Mouse (Mus musculus) ES-E14 (cell line): ENCODE results near the gene Rpl11. TPM values are rescaled to one million over a fixed set of nuclear protein-coding genes. Genes with fewer than 3 reads are reported as not detected.

Experiments
- DNase-seq: peaks from one replicate; pipeline ENCODE4 v3.0.0-alpha.2; 2013; ENCODE audit warnings: low read depth, low spot score
- H3K27ac ChIP-seq: 2 replicates; pipeline ENCODE4 v1.5.1; 2012; ENCODE audit warnings: low read depth, mild to moderate bottlenecking, low read length, moderate library complexity, mixed read lengths; ENCODE audit not compliant: poor library complexity, insufficient read depth, severe bottlenecking
- H3K36me3 ChIP-seq: 2 replicates; pipeline ENCODE4 v1.6.1; 2012; ENCODE audit warnings: mild to moderate bottlenecking, low read length, moderate library complexity, mixed read lengths; ENCODE audit not compliant: control insufficient read depth, poor library complexity, insufficient read depth, severe bottlenecking
- H3K4me1 ChIP-seq, 2 experiments: fragments of 150-350 bp in 1 of 2; sonication (generic) in 1 of 2; 2 replicates each; pipeline ENCODE4 v1.6.1; 2012; ENCODE audit warnings: low read length in 2 of 2, mild to moderate bottlenecking in 1 of 2, mixed read lengths in 1 of 2; ENCODE audit not compliant: control insufficient read depth in 2 of 2, insufficient read depth in 2 of 2, poor library complexity in 1 of 2
- H3K4me3 ChIP-seq, 2 experiments: fragments of 150-350 bp in 1 of 2; sonication (generic) in 1 of 2; 2 replicates each; pipeline ENCODE4 v1.5.1; 2012; ENCODE audit warnings: low read length in 2 of 2, low read depth in 1 of 2, mild to moderate bottlenecking in 1 of 2, mixed read lengths in 1 of 2; ENCODE audit not compliant: insufficient read depth in 1 of 2, poor library complexity in 1 of 2, severe bottlenecking in 1 of 2
- H3K9ac ChIP-seq: 2 replicates; pipeline ENCODE4 v1.6.1; 2012; ENCODE audit warnings: low read depth, mild to moderate bottlenecking, low read length, mixed read lengths; ENCODE audit not compliant: poor library complexity, insufficient read depth, severe bottlenecking
- H3K9me3 ChIP-seq: fragments of 150-350 bp; sonication (generic); 2 replicates; pipeline ENCODE4 v1.6.1; 2012; ENCODE audit warnings: low read depth, mild to moderate bottlenecking, low read length; ENCODE audit not compliant: control insufficient read depth, insufficient read depth
- CHD2 ChIP-seq: IDR thresholded peaks from 2 replicates; pipeline ENCODE4 v1.6.1; 2014; ENCODE audit warnings: mild to moderate bottlenecking, low read depth, low read length, inconsistent platforms
- HCFC1 ChIP-seq: IDR thresholded peaks from 2 replicates; pipeline ENCODE4 v1.6.1; 2012; ENCODE audit warnings: low read length, inconsistent platforms, borderline replicate concordance; ENCODE audit not compliant: insufficient read depth
- MAFK ChIP-seq: IDR thresholded peaks from 2 replicates; pipeline ENCODE4 v1.6.1; 2014; ENCODE audit warnings: mild to moderate bottlenecking, low read depth, low read length, inconsistent platforms; ENCODE audit not compliant: insufficient read depth
- ZC3H11A ChIP-seq: IDR thresholded peaks from 2 replicates; pipeline ENCODE4 v1.6.1; 2012; ENCODE audit warnings: low read depth, mild to moderate bottlenecking, inconsistent platforms, low read length, borderline replicate concordance
- ZNF384 ChIP-seq: IDR thresholded peaks from 2 replicates; pipeline ENCODE4 v1.6.1; 2012; ENCODE audit warnings: low read depth, low read length, inconsistent platforms
- in situ Hi-C, 2 experiments: fragments of 600-800 bp; cut with MboI; formaldehyde crosslinking; loops; one replicate each; pipeline ENCODE4 v1.15.1; 2025; ENCODE audit warnings: low sequenced_read_pairs in 2 of 2, inconsistent platforms in 1 of 2; ENCODE audit not compliant: unreplicated experiment in 2 of 2
- total RNA-seq: library from RNA; depleted of rRNA; stranded (reverse); fragments of 300-350 nt; gene quantifications from 2 replicates; pipeline ENCODE4 v1.2.3, GENCODE M21; 2012

The Rpl11 gene
- total RNA-seq, 1 experiment = 1,442 TPM

DNA sequence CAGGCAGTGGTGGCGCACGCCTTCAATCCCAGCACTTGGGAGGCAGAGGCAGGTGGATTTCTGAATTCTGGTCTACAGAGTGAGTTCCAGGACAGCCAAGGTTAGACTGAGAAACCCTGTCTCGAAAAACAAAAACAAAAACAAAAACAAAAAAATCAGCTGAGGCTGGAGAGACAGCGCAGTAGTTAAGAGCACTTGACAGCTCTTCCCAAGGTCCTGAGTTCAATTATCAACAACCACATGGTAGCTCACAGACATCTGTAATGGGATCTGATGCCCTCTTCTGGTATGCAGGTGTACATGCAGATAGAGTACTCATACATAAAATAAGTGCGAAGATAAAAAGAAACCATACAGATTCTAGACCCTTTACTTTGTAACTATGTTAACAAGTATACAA lies 615 bp upstream of the Rpl11 start:
- Histone ChIP-seq H3K27ac (no peak overlapping the region), H3K4me1 (peaks cover 0 to 8% of the 10 kb centered on the region in 2 experiments; a peak in 1 of 4 replicates), H3K36me3 (peaks cover 38% of the 10 kb centered on the region), H3K9me3 (no peaks in the 10 kb centered on the region), H3K9ac (no peak overlapping the region), H3K4me3 (peak overlapping the region in 1 of 2 experiments; percentile 93; a peak in 1 of 4 replicates)
- no peak for DNase-seq
- in situ Hi-C loops = no loop called here
- no peak for TF ChIP-seq ZC3H11A
- TF ChIP-seq ZNF384 = no peak
- TF ChIP-seq MAFK = no peak
- no peak for TF ChIP-seq HCFC1
- TF ChIP-seq CHD2 = no peak

DNA sequence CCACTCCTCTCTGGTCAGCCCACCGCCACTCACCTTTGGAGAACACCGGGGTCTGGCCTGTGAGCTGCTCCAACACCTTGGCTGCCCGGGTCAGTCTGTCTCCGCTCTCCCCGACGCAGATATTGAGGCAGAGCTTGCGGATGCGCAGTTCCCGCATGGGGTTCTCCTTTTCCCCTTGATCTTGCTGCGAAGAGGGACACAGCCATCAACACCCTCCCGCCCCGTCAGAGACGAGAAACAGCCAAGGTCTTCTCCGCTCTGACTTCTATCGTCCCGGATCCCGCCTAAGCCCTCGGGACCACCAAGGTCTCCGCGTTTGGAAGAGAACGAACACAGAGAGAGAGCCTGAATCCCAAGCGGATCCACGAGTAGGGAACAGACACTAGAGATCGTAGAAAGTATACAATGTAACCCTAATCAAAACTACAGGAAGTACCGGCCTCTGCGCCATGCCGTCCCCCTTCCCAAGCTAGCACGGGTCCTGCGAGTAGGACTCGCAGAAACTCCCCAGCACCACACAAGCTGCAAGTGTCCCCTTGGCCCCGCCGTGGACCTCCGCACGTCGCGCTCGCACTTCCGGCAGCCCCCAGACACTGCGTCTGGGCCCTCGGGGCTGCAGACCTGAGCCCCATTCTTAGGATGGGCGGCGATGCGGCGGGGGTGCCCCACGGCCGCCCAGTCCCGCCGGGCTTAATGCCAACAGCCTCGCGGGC lies 538 bp downstream of the Rpl11 start:
- Histone ChIP-seq H3K27ac (peak overlapping the region; percentile 79), H3K9ac (peak overlapping the region; percentile 97), H3K4me3 (peak overlapping the region; percentile 89 to 93), H3K4me1 (peaks cover 0 to 12% of the 10 kb centered on the region in 2 experiments; a peak in 1 of 4 replicates), H3K9me3 (no peaks in the 10 kb centered on the region), H3K36me3 (peaks cover 41% of the 10 kb centered on the region)
- TF ChIP-seq HCFC1 = no peak
- TF ChIP-seq ZC3H11A = no peak
- no peak for TF ChIP-seq MAFK
- TF ChIP-seq CHD2 = no peak
- TF ChIP-seq ZNF384 = no peak
- in situ Hi-C loops = no loop called here
- DNase-seq = no peak

DNA sequence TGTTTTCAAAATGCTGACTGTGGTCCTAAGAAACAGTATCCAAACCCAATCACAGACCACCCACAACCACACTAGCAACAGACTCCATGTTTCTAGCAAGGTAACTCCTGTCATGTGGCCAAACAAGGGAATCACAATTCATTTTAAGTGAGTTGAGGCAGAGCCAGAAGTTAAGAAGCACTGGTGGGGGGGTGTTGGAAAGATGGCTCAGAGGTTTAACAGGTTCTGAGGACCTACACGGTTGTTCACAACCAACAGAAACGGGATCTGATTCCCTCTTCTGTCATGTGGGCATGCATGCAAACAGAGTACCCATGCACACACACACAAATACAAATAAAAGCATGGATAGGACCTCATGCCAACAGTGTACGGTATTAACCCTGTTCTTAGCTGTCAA lies 1.2 kb downstream of the Rpl11 start:
- no peak for TF ChIP-seq MAFK
- TF ChIP-seq ZC3H11A = no peak
- no peak for TF ChIP-seq ZNF384
- no peak for TF ChIP-seq HCFC1
- TF ChIP-seq CHD2 = no peak
- Histone ChIP-seq H3K9ac (peak overlapping the region; percentile 97), H3K9me3 (no peaks in the 10 kb centered on the region), H3K4me3 (peak overlapping the region; percentile 89 to 93), H3K4me1 (peaks cover 0 to 14% of the 10 kb centered on the region in 2 experiments; a peak in 1 of 4 replicates), H3K27ac (peak overlapping the region; percentile 79; the same call in 1 of the 2 replicates), H3K36me3 (peaks cover 42% of the 10 kb centered on the region)
- DNase-seq = no peak
- in situ Hi-C loops = no loop called here

- H3K27ac ChIP-seq = no peak overlapping the region
- peaks cover 45% of the 10 kb centered on the region for H3K36me3 ChIP-seq
- peak overlapping the region; percentile 97; the same call in 1 of the 2 replicates for H3K9ac ChIP-seq
- TF ChIP-seq CHD2 (no peak), HCFC1 (no peak), MAFK (no peak), ZNF384 (no peak), ZC3H11A (no peak)
- DNase-seq = no peak
- peaks cover 0 to 16% of the 10 kb centered on the region in 2 experiments; a peak in 1 of 4 replicates for H3K4me1 ChIP-seq
- in situ Hi-C loops = no loop called here
- H3K4me3 ChIP-seq = peak overlapping the region in 1 of 2 experiments; percentile 89; a peak in 1 of 4 replicates
- H3K9me3 ChIP-seq = no peaks in the 10 kb centered on the region
Observed at GRCm38 (mm10) chr4:136050226-136050625, 3.0 kb downstream of the Rpl11 start.
